Mouse (Mus musculus): ENCODE measurements around the gene Fxyd5.

The Fxyd5 gene

DNA sequence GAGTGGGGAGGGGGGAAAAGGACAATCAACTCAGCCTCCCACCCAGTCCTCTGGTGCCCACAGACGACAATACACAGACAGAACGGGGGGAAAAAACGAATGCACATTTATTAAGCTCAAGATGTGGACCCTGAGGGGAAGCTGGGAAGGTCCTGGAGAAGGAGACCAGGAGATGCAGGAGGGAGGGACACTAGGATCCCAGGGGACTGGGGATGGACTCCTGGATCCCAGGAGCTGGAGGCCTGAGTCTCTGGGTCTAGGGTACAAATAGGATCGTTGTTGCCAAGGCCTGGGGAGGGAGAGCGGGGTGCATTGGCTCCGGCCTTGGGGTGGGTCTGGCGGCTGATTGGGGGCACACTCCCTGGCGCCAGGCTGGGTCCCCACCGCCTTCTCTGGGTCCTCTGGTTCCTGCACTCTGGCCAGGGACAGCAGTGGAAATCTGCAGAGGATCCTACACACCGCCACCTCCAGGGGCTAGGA, at the start of gene Fxyd5:
Fxyd5 (minus strand) TSS at position 51 of the 480 bp plus-strand sequence.
- DNase-seq (ENCODE audit: low read depth, low spot score): no peak

DNA sequence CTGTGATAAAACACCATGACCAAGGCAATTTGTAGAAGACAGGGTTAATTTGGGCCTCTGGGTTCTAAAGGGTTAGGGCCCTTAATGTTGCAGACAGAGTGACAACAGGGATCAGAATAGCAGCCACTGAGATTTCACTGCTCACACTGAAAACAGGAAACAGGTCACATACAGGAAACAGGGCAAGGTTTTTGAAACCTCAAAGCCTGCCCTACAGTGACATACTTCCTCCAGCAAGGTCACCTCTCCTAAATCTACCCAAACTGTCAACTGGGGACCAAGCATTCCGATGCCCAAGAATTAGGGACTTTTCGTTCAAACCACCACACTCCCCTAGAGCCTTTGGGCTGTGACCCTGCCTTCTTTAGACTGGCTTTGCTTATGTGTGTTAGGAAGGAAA, 47.4 kb upstream of the Fxyd5 start:
- no peak for DNase-seq (ENCODE audit: low read depth, low spot score)

DNA sequence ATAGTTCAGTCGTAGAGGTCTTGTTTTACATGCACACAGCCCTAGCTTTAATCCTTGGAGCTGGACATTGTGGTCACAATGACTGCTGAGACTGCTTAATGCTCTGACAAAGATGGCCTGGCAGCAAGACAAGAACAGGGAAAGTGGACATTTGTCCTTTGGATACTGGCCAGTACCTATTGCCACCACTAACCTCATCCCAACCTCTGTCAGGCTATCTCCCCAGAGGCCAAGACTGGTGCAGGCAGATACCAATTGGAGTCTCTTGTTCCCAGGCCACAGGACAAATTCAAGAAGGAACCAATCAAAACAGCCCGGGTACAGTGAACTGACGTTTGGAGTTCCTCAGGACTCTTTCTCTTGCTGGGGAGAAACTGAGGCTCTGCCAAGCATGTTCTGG, 45.9 kb upstream of the Fxyd5 start:
- DNase-seq (ENCODE audit: low read depth, low spot score): no peak

DNA sequence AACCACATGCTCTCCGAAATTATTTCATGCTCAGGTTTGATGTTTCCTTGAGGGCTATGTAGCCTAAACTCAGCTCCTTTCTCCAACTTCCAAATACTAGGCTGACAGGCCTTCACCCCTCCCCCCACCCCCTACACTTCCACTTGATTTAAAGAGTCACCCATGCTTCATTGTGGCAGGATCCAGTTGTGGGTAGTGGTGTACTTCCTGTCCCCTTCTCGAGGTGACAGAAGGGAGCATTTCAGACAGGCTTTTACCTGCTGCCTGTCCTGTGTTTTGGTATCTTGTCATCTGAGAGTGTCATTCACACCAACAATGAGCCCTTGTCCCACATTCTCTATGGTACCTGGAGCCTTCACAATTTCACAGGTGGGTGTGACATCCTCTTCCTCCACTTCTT, 45.0 kb upstream of the Fxyd5 start:
- DNase-seq (ENCODE audit: low read depth, low spot score): no peak

GRCm38 (mm10) chr7:31086175-31086755, 44.0 kb upstream of the Fxyd5 start:
- DNase-seq (ENCODE audit: low read depth, low spot score): no peak

- DNase-seq (ENCODE audit: low read depth, low spot score): peak; percentile 63
Measured at GRCm38 (mm10) chr7:31085171-31085570, 42.9 kb upstream of the Fxyd5 start.

- peak; percentile 27 for DNase-seq (ENCODE audit: low read depth, low spot score)
Measured at GRCm38 (mm10) chr7:31084140-31084539, 41.9 kb upstream of the Fxyd5 start.

- peak; percentile 70 for DNase-seq (ENCODE audit: low read depth, low spot score)
Measured at GRCm38 (mm10) chr7:31082831-31083588, 40.7 kb upstream of the Fxyd5 start.

GRCm38 (mm10) chr7:31082106-31082505, 39.8 kb upstream of the Fxyd5 start:
- DNase-seq (ENCODE audit: low read depth, low spot score): no peak

DNA sequence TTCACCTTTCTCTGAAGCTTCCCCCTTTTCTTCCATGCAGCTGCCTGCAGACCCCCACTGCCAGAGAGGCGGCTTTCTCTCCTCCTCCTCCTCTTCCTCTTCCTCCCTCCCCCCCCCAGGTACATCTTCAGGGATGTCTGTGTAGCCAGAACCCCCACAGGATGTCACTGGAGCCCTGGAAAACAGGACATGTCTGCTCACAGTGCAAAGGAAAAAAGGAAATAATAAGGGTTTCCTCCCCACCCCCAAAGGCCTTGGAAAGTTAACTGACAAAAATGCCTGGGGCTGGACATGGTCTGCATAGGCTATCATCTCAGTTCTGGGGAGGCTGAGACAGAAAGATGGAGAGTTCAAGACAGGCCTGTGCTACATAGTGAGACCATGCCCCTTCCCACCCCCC, 38.8 kb upstream of the Fxyd5 start:
- DNase-seq (ENCODE audit: low read depth, low spot score): no peak

DNA sequence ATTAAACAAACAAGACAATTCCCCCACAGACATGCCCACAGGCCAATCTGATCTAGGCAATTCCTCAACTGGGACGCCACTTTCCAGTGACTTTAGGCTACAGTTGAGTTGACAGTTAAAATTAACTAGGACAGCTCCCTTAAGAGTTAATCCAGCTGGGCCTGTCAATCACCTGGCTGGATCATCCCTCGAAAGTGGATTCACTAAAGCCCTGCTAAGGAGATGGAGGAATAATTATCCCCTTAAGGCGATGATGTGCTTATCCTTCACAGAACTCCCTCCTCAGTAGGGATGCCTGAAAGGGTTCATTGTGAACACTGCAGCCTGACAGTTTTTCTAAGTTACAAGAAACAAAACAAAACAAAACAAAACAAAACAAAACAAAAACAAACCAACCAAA, 38.3 kb upstream of the Fxyd5 start:
- DNase-seq (ENCODE audit: low read depth, low spot score): no peak

DNA sequence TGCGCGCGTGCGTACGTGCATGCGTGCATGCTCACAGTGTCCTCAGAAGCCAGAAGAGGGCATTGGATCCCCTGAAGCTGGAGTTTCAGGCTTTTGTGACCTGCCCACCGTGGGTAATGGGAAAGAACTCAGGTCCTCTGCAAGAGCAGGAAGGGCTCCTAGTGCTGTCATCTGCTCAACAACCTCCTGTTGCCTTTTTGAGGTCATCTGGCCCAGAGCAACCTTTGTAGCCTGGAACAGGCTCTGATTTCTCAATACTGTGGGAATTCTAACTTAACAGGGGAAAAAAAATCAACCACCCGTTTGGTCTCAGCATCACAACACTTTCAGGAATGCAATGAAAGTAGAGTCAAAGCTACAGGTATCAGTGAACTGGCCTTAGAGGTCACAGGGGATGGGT, 37.4 kb upstream of the Fxyd5 start:
- DNase-seq (ENCODE audit: low read depth, low spot score): no peak

DNA sequence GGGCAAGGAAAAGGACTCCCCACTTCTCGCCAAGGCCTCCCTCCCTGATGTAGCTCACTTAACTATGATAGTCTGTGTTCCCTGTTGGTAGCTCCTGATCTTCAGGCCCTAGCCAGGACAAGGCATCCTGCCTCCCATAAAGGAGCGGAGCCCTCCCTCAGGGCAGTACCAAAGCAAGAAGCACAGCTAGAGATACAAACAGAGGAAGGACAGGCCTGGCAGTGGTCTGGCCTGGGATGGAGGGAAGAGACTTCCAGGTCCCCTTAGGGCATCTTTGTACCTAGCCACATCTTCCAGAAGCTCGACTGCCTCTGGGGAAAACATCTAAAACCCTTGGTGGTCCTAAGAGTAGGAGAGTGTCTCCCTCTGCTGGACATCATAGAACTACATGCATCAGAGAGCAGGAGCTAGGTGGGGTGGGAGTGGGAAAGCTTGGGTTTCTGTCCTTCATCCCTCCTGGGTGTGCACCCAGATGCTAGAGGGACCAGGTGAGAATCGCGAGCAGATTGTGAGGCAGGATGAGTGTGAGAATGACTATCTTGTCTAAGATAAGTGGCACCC, 35.7 kb upstream of the Fxyd5 start:
- DNase-seq (ENCODE audit: low read depth, low spot score): peak; percentile 82

DNA sequence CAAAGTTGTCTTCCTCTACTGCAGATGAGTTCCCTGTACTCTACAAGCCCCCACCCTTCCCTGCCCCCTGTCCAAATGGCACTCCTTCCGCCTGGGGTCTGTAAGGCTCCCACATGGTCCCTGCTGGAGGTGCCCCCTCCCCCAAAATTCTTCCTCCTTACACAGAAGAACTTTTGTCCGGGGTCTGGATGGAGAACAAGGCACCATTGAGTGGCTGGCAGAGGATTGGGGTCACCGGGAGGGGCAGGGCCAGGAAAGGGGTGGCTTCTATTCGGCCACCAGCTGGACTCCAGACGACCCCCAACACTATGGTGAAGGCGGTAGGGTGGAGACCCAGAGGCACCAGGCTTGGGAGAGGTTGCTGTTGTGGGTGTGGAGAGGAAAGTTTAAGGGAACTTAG, 35.2 kb upstream of the Fxyd5 start:
- DNase-seq (ENCODE audit: low read depth, low spot score): no peak

- DNase-seq (ENCODE audit: low read depth, low spot score): no peak
Measured at GRCm38 (mm10) chr7:31076492-31076891, 34.2 kb upstream of the Fxyd5 start, which contains the start of gene Fxyd3. TSS of gene Fxyd3 (minus strand) at chr7:31076704.

DNA sequence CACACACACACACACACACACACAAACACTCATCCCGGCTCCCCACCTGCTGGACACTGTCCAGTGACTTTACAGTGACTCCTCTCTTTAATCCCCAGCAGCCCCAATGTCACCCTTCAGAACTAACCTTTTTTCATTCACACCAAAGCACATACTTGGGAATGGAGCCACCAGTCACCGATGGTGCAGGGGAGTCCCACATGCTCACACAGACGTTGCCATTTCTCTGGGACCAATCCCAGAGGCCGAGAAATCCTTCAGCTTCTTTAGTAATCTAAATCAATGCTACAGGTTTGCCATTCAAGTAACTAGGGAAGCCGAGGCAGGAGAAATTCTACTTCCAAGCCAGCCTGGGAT, 32.4 kb upstream of the Fxyd5 start:
- no peak for DNase-seq (ENCODE audit: low read depth, low spot score)

GRCm38 (mm10) chr7:31074061-31074712, 31.9 kb upstream of the Fxyd5 start:
- DNase-seq (ENCODE audit: low read depth, low spot score): no peak

GRCm38 (mm10) chr7:31073546-31073945, 31.3 kb upstream of the Fxyd5 start:
- no peak for DNase-seq (ENCODE audit: low read depth, low spot score)

DNA sequence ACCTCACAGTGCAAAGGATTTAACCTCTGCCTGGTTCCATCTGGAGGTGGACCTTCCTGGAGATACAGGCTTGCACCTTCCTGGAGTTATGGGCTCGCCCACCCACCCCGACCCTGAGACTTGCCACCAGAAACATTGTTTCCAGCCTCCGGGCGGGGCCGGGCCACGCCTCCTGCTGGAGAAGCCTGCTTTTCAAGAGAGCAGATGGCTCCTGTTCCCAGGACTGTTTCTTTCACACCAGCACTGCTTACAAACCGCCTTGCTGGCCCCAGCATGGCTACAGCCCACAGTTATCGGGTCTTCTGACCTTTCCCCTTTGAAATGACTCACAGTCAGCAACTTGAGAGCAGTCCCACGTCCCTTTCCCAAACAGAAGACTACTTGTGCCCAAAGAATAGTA, 30.0 kb upstream of the Fxyd5 start:
- DNase-seq (ENCODE audit: low read depth, low spot score): peak; percentile 78

GRCm38 (mm10) chr7:31070324-31070723, 28.0 kb upstream of the Fxyd5 start:
- no peak for DNase-seq (ENCODE audit: low read depth, low spot score)

- DNase-seq (ENCODE audit: low read depth, low spot score): peak; percentile 50
Measured at GRCm38 (mm10) chr7:31069491-31069890, 27.2 kb upstream of the Fxyd5 start.

- DNase-seq (ENCODE audit: low read depth, low spot score): peak; percentile 67
Measured at GRCm38 (mm10) chr7:31067836-31068235, 25.6 kb upstream of the Fxyd5 start.
